Mouse (Mus musculus) heart, embryonic 15.5 days (tissue): ENCODE data around the gene Fbln1. TPM values are rescaled to one million over a fixed set of nuclear protein-coding genes. Genes with fewer than 3 reads are reported as not detected.

Experiments
- ATAC-seq: fragments of 200-750 bp; cut with Nextera tagmentation; replicated peaks from 2 replicates; pipeline ENCODE4 v1.8.0; 2017; ENCODE audit warnings: low read depth, moderate TSS enrichment; ENCODE audit not compliant: insufficient number of reproducible peaks, insufficient read depth, low FRiP score
- H3K27ac ChIP-seq: fragments of 300-500 bp; sonication (generic); 2 replicates; pipeline ENCODE4 v1.5.1; 2015; ENCODE audit warnings: mild to moderate bottlenecking, inconsistent platforms
- H3K27me3 ChIP-seq: fragments of 300-500 bp; sonication (generic); 2 replicates; pipeline ENCODE4 v1.6.1; 2015; ENCODE audit warnings: inconsistent platforms
- H3K36me3 ChIP-seq: fragments of 300-500 bp; sonication (generic); 2 replicates; pipeline ENCODE4 v1.6.1; 2015; ENCODE audit warnings: mild to moderate bottlenecking, inconsistent platforms
- H3K4me1 ChIP-seq: fragments of 300-500 bp; sonication (generic); replicated peaks from 2 replicates; pipeline ENCODE4 v1.6.1; 2015; ENCODE audit warnings: inconsistent platforms
- H3K4me2 ChIP-seq: fragments of 300-500 bp; sonication (generic); 2 replicates; pipeline ENCODE4 v1.6.1; 2015; ENCODE audit warnings: inconsistent platforms, mild to moderate bottlenecking, moderate library complexity
- H3K4me3 ChIP-seq: fragments of 300-500 bp; sonication (generic); 2 replicates; pipeline ENCODE4 v1.5.1; 2015; ENCODE audit warnings: mild to moderate bottlenecking, inconsistent platforms
- H3K9ac ChIP-seq: fragments of 300-500 bp; sonication (generic); 2 replicates; pipeline ENCODE4 v1.6.1; 2015; ENCODE audit warnings: mild to moderate bottlenecking, inconsistent platforms
- H3K9me3 ChIP-seq: fragments of 300-500 bp; sonication (generic); replicated peaks from 2 replicates; pipeline ENCODE4 v1.6.1; 2016; ENCODE audit warnings: inconsistent platforms
- WGBS: fragments of 180-500 bp; shearing (Covaris S2); methylation state at CpG from one replicate; pipeline ENCODE4 v1.1.7; 2015; ENCODE audit warnings: mixed read lengths; 5-methylcytosine and 5-hydroxymethylcytosine counted together
- polyA plus RNA-seq: library from polyadenylated mRNA; unstranded; fragments of >200 nt; fragmentation: Nextera tagmentation; extraction: Ambion mirVana; gene quantifications from 2 replicates; pipeline ENCODE4 v1.2.1, GENCODE M21; 2015

The Fbln1 gene
- polyA plus RNA-seq, 1 experiment from 2014 or later, result 119 TPM

DNA sequence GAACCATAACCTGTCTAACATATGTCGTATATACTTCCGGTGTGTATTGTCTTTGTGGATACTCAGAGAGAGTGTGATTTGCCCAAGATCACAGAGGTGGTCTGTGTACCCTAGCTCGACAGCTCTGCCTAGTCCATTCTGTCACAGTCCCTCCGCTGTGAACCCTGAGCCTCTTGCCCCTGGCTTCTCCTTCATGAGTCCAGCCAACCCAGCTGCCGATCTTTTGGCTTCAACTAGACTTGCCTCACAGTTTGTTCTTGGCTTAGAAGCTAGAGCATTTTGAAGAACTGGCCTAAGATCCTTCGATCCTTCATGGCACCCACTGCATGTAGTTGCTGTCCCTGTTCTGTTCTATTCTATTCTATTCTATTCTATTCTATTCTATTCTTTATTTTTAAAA lies 46.7 kb downstream of the Fbln1 start:
- no peaks in the 10 kb centered on the region for H3K9me3 ChIP-seq
- no peak overlapping the region for H3K27ac ChIP-seq
- H3K4me1 ChIP-seq, result no peaks in the 10 kb centered on the region
- ATAC-seq, result no peak
- WGBS, result 91% methylated on average over 6 of the region's 6 CpGs
- peaks cover 6% of the 10 kb centered on the region; the same call in 1 of the 2 replicates for H3K27me3 ChIP-seq
- H3K9ac ChIP-seq, result no peak overlapping the region
- H3K4me3 ChIP-seq, result no peak overlapping the region
- H3K36me3 ChIP-seq, result no peaks in the 10 kb centered on the region; the same call in 1 of the 2 replicates
- H3K4me2 ChIP-seq, result no peak overlapping the region

DNA sequence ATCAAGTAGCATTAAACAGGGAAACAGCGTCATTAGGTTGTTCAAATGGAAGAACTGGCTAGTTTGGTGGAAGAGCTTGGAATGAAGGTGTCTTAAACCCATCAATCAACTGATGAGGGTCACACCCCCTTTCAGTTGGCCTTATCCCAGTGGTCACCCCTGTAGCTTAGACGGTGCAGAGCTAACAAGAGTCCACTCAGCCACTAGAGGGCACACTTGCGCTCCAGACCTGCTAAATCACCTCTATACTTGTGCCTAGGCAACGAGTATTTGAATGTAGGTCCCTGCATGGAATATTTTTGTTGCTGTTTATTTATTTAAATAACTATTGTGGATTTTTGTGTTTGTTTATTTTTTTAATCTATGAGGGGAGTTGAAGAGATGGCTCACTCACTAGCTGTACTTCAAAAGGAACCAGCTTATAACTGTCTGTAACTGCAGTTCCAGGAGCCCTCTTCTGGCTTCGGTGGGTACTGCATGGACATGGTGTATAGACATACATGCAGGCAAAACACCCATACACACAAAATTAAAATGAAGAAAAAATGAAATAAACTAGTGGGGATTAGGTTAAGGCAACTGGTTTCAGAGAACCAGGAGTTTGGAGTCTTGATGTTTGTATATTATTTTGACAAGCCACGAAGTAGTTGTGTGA lies 52.2 kb downstream of the Fbln1 start:
- Histone ChIP-seq H3K9ac (no peak overlapping the region), H3K4me1 (no peaks in the 10 kb centered on the region), H3K4me2 (no peak overlapping the region), H3K36me3 (0 out of 2 replicates have a peak, but pooled peaks cover 6% of the 10 kb centered on the region), H3K9me3 (no peaks in the 10 kb centered on the region; the same call in 1 of the 2 replicates), H3K27ac (no peak overlapping the region), H3K27me3 (no peaks in the 10 kb centered on the region), H3K4me3 (no peak overlapping the region)
- no peak for ATAC-seq
- WGBS, result 73% methylated on average over 6 of the region's 6 CpGs

DNA sequence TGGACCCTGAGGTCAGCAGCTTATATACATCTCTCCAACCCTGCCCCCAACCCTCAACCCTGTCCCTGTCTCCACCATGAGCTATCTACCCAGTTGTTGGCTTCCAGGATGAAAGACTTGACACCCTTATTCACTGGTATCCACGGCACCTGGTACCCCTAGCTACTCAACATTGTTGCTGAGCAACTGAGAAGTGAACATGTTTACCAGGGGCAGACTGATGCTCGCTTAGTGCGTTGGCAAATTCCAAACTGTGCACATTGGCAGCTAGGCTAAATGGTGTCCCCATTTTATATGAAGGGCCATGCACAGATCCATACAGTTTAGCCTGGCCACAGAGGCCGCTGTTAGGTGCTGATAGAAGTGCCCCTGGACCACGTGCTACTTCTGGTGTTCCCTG lies 57.1 kb downstream of the Fbln1 start:
- Histone ChIP-seq H3K4me1 (no peaks in the 10 kb centered on the region), H3K27me3 (peaks cover 7% of the 10 kb centered on the region), H3K9me3 (no peaks in the 10 kb centered on the region; the same call in 1 of the 2 replicates), H3K4me2 (no peak overlapping the region), H3K27ac (no peak overlapping the region), H3K4me3 (no peak overlapping the region), H3K9ac (no peak overlapping the region), H3K36me3 (0 out of 2 replicates have a peak, but pooled peaks cover 6% of the 10 kb centered on the region)
- 85% methylated on average over 5 of the region's 5 CpGs for WGBS
- ATAC-seq, result no peak

DNA sequence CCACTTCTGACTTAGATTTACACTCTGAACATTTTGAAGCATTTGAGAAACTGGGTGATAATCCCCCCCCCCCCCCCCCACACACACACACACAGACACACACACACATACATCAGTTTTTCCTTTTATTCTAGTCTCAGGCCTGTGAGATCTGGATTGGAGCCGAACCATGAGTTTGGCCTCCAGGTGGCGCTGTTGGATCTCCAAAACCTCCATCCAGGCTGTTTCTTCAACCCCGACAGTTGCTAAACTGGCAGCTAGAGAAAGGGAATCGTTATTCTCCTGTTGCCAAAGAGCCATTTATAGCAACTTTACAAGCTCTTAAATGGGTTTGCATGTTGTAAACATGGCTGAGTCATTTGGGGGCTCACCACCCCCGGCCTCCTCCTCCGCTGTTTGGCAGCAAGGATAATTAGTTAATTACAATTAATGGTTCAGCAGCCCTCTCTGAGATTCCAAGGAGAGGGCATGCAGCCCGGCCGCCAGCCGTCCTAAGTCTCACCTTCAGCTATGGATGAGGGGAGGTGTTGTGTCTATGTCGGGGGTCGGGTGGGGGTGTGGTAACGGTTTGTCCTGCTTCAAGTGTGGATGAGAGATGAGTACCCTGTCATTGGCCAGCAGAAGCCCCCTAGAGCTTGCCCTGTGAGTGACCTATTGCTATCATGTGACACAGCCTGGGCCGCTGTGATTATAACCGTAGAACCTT lies 61.1 kb downstream of the Fbln1 start:
- WGBS, result 38% methylated on average over 14 of the region's 14 CpGs
- ATAC-seq, result no peak
- Histone ChIP-seq H3K36me3 (no peaks in the 10 kb centered on the region), H3K4me2 (no peak overlapping the region), H3K9ac (no peak overlapping the region), H3K9me3 (no peaks in the 10 kb centered on the region), H3K4me3 (no peak overlapping the region), H3K27ac (no peak overlapping the region), H3K4me1 (no peaks in the 10 kb centered on the region; the same call in 1 of the 2 replicates), H3K27me3 (peaks cover 10% of the 10 kb centered on the region)

DNA sequence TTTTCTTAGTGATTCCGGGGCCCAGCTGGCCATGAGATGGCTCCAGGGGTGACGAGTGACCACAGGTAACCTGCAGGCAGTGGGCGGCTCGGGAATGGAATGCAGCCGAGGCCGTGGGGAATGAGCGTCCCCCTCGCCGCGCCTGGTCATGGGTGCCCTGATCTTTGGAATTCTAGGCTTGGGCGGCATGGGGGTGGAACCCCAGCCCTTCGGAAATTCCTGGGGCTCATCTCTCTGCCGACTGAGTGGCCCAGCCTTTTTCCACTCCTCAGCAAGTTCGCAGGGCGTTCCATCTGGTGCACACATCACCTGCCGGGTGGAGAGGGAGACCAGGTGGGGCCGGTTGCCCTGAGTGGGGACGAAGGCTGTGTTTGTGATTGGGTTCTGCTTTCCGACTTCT lies 62.1 kb downstream of the Fbln1 start:
- Histone ChIP-seq H3K27ac (no peak overlapping the region), H3K9me3 (no peaks in the 10 kb centered on the region), H3K27me3 (peaks cover 10% of the 10 kb centered on the region), H3K4me3 (no peak overlapping the region), H3K4me2 (no peak overlapping the region), H3K36me3 (no peaks in the 10 kb centered on the region), H3K9ac (no peak overlapping the region), H3K4me1 (peaks cover 3% of the 10 kb centered on the region)
- 82% methylated on average over 19 of the region's 19 CpGs for WGBS
- ATAC-seq, result no peak

DNA sequence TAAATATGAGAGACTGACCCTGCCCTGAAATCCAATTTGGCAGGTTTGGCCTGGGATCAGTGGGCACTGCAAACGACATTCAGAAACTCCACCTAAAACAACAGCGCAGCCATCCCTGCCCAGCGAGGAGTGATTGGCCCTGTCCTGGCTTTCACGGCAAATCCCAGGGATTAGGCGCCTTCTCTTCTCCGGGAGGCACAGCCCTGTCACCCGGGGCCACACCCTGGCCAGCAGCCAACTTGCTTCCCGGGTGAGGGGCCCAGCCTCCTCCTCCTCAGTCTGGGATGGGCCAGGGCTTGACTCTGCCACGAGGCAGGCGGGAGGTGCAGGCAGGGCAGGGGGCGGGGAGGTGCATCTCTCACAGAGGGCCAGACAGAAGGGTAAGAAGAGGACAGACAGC lies 67.2 kb downstream of the Fbln1 start:
- H3K9me3 ChIP-seq, result no peaks in the 10 kb centered on the region
- H3K4me2 ChIP-seq, result no peak overlapping the region
- H3K27ac ChIP-seq, result no peak overlapping the region
- H3K4me3 ChIP-seq, result no peak overlapping the region
- 32% methylated on average over 11 of the region's 11 CpGs for WGBS
- H3K4me1 ChIP-seq, result peaks cover 6% of the 10 kb centered on the region
- peaks cover 1% of the 10 kb centered on the region for H3K27me3 ChIP-seq
- H3K36me3 ChIP-seq, result no peaks in the 10 kb centered on the region
- ATAC-seq, result no peak
- H3K9ac ChIP-seq, result no peak overlapping the region

DNA sequence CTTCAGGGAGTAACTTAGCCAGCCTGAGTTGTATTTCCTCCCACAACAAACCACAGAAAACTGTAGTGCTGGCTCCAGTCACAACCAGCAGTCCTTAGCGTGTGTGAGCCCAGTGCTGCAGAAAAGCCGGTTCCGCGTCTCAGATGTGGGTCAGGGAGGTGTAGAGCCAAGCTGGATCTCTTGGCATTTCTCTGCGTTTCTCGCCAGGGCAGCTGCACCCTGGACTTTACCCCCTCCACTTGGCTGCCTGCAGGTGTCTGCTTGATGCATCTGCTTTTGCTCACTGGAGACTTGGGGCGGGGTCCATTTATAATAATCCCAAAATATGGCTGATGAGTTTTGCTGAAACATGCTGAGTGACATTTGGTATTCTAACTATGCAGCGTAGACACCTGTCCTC lies 71.5 kb downstream of the Fbln1 start:
- Histone ChIP-seq H3K4me1 (peaks cover 6% of the 10 kb centered on the region; the same call in 1 of the 2 replicates), H3K27ac (no peak overlapping the region), H3K9me3 (no peaks in the 10 kb centered on the region), H3K4me2 (no peak overlapping the region), H3K4me3 (no peak overlapping the region), H3K27me3 (no peaks in the 10 kb centered on the region), H3K9ac (no peak overlapping the region), H3K36me3 (no peaks in the 10 kb centered on the region)
- ATAC-seq, result no peak
- 80% methylated on average over 8 of the region's 8 CpGs for WGBS

DNA sequence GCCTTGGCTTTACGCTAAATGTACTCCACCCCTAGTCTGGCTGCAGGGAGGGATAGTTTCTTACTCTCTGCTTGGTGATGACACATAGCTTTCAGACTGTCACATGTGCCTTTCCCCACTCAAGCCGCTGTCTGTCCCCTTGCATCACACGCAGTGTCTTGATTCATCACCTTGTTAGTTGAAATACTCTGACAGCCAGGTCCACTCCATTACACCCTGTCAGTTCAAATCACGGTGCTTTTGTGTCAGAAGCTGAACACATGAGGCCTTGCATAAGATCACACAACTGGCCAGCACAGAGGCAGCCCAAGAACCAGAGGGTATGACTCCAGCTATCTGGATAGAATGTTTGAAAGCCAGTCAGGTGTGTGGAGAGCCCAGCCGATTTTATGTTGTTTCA lies 73.2 kb downstream of the Fbln1 start:
- H3K36me3 ChIP-seq, result no peaks in the 10 kb centered on the region
- 58% methylated on average over 5 of the region's 5 CpGs for WGBS
- H3K9ac ChIP-seq, result no peak overlapping the region
- ATAC-seq, result no peak
- H3K4me3 ChIP-seq, result no peak overlapping the region
- H3K27ac ChIP-seq, result no peak overlapping the region
- no peaks in the 10 kb centered on the region for H3K4me1 ChIP-seq
- H3K9me3 ChIP-seq, result no peaks in the 10 kb centered on the region
- no peaks in the 10 kb centered on the region for H3K27me3 ChIP-seq
- no peak overlapping the region for H3K4me2 ChIP-seq

DNA sequence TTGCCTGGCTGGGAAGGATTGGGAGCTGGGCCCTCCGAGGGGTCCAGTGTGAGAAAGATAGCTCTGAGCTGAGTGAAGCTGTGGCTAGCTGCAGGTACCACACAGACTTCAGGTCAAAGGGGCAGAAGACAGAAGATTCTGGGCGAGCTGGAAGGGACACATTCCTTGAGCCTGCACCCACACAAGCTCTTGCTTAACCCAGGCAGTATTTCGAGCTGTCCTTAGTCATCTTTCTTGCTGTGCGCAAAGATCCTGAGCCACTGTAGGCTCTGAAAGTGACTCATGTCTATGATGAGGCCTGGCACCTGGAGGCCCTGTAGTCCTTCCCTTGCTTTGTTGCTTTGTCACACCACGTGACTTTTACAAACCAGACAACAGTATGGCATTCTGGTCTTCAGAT lies 76.3 kb downstream of the Fbln1 start:
- no peak overlapping the region for H3K27ac ChIP-seq
- no peak overlapping the region for H3K4me2 ChIP-seq
- no peaks in the 10 kb centered on the region for H3K4me1 ChIP-seq
- WGBS, result 75% methylated on average over 5 of the region's 5 CpGs
- no peaks in the 10 kb centered on the region for H3K36me3 ChIP-seq
- no peak overlapping the region for H3K4me3 ChIP-seq
- no peak overlapping the region for H3K9ac ChIP-seq
- no peak for ATAC-seq
- H3K9me3 ChIP-seq, result no peaks in the 10 kb centered on the region
- no peaks in the 10 kb centered on the region for H3K27me3 ChIP-seq

DNA sequence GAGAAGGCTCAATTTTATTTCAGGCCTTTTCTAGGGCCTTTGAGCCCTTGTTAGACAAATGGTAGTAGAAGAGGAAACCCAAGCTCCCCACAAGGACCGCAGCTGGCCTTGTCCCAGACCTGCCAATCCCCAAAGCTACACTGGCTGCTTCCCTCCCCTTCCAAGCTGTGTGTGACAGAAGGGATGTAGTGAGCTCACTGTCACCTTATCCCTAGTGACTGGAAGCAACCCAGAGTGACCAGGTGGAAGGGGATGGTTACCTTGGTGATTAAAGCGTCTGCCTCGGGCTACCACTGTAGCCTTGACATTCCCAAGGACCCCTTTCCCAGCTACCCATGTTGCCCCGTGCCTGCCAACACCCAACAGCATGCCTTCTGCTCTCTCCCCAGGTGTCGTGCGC lies 78.9 kb downstream of the Fbln1 start:
- Histone ChIP-seq H3K4me2 (no peak overlapping the region), H3K9me3 (no peaks in the 10 kb centered on the region), H3K27ac (no peak overlapping the region), H3K36me3 (no peaks in the 10 kb centered on the region), H3K4me3 (no peak overlapping the region), H3K9ac (no peak overlapping the region), H3K27me3 (no peaks in the 10 kb centered on the region), H3K4me1 (no peaks in the 10 kb centered on the region)
- no peak for ATAC-seq
- 86% methylated on average over 6 of the region's 6 CpGs for WGBS

DNA sequence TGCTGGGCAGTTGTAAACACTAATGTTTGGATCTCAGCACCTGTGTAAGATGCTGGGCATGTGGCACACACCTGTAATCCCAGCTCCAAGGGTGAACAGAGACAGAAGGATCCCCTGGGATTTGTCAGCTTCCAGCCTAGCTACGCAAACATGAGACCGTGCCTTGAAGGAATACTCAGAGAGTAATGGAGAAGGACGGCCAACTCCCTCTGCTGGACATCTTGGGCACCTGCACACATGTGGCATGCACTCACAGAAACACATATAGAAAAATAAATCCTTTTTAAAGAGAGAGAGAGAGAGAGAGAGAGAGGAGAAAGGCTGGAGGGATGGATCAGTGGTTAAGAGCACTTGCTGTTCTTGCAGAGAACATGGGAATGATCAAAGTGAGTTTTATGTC lies 88.9 kb downstream of the Fbln1 start:
- H3K27ac ChIP-seq, result no peak overlapping the region
- no peaks in the 10 kb centered on the region for H3K36me3 ChIP-seq
- no peak overlapping the region for H3K4me3 ChIP-seq
- no peak for ATAC-seq
- no peak overlapping the region for H3K4me2 ChIP-seq
- 89% methylated on average over 3 of the region's 3 CpGs for WGBS
- peaks cover 15% of the 10 kb centered on the region for H3K4me1 ChIP-seq
- H3K9ac ChIP-seq, result no peak overlapping the region
- no peaks in the 10 kb centered on the region for H3K9me3 ChIP-seq
- no peaks in the 10 kb centered on the region for H3K27me3 ChIP-seq

DNA sequence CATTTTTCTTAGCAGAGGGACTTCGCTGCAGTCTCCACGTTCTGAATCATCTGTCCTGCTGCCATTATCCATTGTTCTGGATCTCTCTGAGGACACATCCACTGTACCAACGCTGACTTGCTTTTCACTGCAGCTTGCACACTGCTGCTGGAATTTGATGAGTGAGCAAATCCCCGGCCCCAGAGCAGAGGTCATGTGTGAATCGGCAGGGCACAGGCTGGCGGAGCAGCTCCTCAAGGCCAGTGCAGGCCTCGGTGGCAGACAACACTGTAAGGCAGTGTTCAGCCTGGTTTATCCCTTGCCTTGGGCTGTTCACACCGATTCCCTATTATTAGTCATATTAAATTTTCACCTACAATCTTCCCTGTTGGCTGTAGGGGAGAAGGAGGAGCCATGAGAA lies 89.8 kb downstream of the Fbln1 start:
- Histone ChIP-seq H3K27me3 (no peaks in the 10 kb centered on the region), H3K36me3 (no peaks in the 10 kb centered on the region), H3K4me3 (no peak overlapping the region), H3K4me2 (no peak overlapping the region), H3K9me3 (no peaks in the 10 kb centered on the region), H3K9ac (no peak overlapping the region), H3K4me1 (peaks cover 15% of the 10 kb centered on the region), H3K27ac (no peak overlapping the region)
- WGBS, result 52% methylated on average over 8 of the region's 8 CpGs
- ATAC-seq, result no peak
